Mouse (Mus musculus): Measurements from ENCODE around the gene Egfl7.

DNA sequence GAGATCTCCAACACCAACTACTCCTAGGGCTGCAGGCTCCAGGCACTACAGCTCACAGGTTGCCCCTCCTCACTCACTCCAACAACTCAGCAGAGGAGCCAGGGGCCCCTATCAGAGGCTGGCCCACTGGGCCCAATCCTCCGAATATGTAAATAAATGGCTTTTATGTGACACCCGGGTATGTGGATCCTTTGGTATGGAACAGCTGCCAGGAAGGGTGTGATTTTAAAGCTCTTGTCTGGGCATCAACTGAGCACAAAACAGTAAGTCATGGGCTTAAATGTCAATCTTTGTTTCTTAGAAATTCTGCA, 56.5 kb downstream of the Egfl7 start:
- no peak for TF ChIP-seq CTCF (IDR thresholded peaks at IDR 0.05; ENCODE audit: low read depth, low read length)
- TF ChIP-seq POLR2A (IDR thresholded peaks at IDR 0.05; ENCODE audit: borderline replicate concordance, low read depth, low read length), result no peak
